Mouse (Mus musculus): ENCODE data around the gene Zfp362.

- TF ChIP-seq CTCF (IDR thresholded peaks at IDR 0.05; ENCODE audit: insufficient read depth, low read depth, low read length) (no peak), POLR2A (IDR thresholded peaks at IDR 0.05; ENCODE audit: insufficient read depth, low read depth, low read length) (no peak)
Measured at GRCm38 (mm10) chr4:128844566-128844965, 38.7 kb upstream of the Zfp362 start.

Measured in olfactory bulb, adult 2 months (tissue).